Comparison of ENCODE assay signal across 8 mouse cellular contexts in genomic region chr9:48538044-48538645, GRCm38 (mm10). TPM values are rescaled to one million over a fixed set of nuclear protein-coding genes. Genes with fewer than 3 reads are reported as not detected.
A peak's percentile ranks its signal among the peaks of the same experiment; 100 is the strongest.
DNase-seq lines count a peak whose midpoint lies in the region; ATAC-seq and TF ChIP-seq lines count a peak whose summit lies in the region.

No protein-coding gene starts in this region.

- H3K9ac ChIP-seq in kidney, embryonic 14.5 days (ENCODE audit: low read depth, low read length) = no peak overlapping the region
- peak overlapping the region; percentile 12 for H3K9ac ChIP-seq in hindbrain, embryonic 16.5 days (ENCODE audit: low read depth, low read length)
- peak overlapping the region; percentile 58; the same call in 1 of the 2 replicates for H3K9ac ChIP-seq in midbrain, embryonic 16.5 days (ENCODE audit: low read depth, low read length)

- H3K4me1 ChIP-seq in kidney, embryonic 14.5 days (ENCODE audit: control insufficient read depth, insufficient read depth, low read length) = no peaks in the 10 kb centered on the region
- no peaks in the 10 kb centered on the region for H3K4me1 ChIP-seq in cortical plate, adult 2 months (ENCODE audit: control insufficient read depth, insufficient read depth, low read length)
- H3K4me1 ChIP-seq in hindbrain, embryonic 16.5 days (ENCODE audit: control insufficient read depth, insufficient read depth, low read depth, low read length) = peaks cover 10% of the 10 kb centered on the region
- H3K4me1 ChIP-seq in midbrain, embryonic 16.5 days (ENCODE audit: control insufficient read depth, insufficient read depth, low read length) = peaks cover 9% of the 10 kb centered on the region; the same call in 1 of the 2 replicates
- no peaks in the 10 kb centered on the region for H3K4me1 ChIP-seq in kidney, adult 2 months (ENCODE audit: control insufficient read depth, insufficient read depth, low read length)

- peak overlapping the region; percentile 9 for H3K4me3 ChIP-seq in kidney, embryonic 14.5 days (ENCODE audit: low read length)
- 0 out of 2 replicates have a peak overlapping the region, but pooled peaks have one; percentile 24 for H3K4me3 ChIP-seq in cortical plate, adult 2 months (ENCODE audit: insufficient read depth, low read length)
- H3K4me3 ChIP-seq in hindbrain, embryonic 16.5 days (ENCODE audit: low read length) = peak overlapping the region; percentile 30
- peak overlapping the region; percentile 17; the same call in 1 of the 2 replicates for H3K4me3 ChIP-seq in midbrain, embryonic 16.5 days (ENCODE audit: low read depth, low read length)
- H3K4me3 ChIP-seq in kidney, adult 2 months (ENCODE audit: insufficient read depth, low read depth, low read length) = no peak overlapping the region

- ATAC-seq in kidney, embryonic 14.5 days (ENCODE audit: low FRiP score, low TSS enrichment) = no peak
- ATAC-seq in hindbrain, embryonic 16.5 days = peak; percentile 52
- ATAC-seq in midbrain, embryonic 16.5 days = peak; percentile 51; the same call in 1 of the 2 replicates

- no peak for TF ChIP-seq POLR2A in cortical plate, adult 2 months (IDR thresholded peaks at IDR 0.05; ENCODE audit: extremely low read depth, insufficient read depth, low read length)
- TF ChIP-seq POLR2A in kidney, adult 2 months (IDR thresholded peaks at IDR 0.05; ENCODE audit: low read depth, low read length) = no peak

- 3% methylated on average over 17 of the region's 17 CpGs for WGBS in kidney, embryonic 14.5 days
- 1% methylated on average over 17 of the region's 17 CpGs for WGBS in hindbrain, embryonic 16.5 days
- under 1% methylated on average over 17 of the region's 17 CpGs for WGBS in midbrain, embryonic 16.5 days
- WGBS in kidney, adult 2 months = 13% methylated on average over 17 of the region's 17 CpGs

- no peak overlapping the region for H3K27ac ChIP-seq in kidney, embryonic 14.5 days (ENCODE audit: low read depth, low read length)
- H3K27ac ChIP-seq in cortical plate, adult 2 months (ENCODE audit: insufficient read depth, low read length) = no peak overlapping the region
- H3K27ac ChIP-seq in hindbrain, embryonic 16.5 days (ENCODE audit: low read depth, low read length) = no peak overlapping the region; the same call in 1 of the 2 replicates
- peak overlapping the region; percentile 67; the same call in 1 of the 2 replicates for H3K27ac ChIP-seq in midbrain, embryonic 16.5 days (ENCODE audit: low read length)
- H3K27ac ChIP-seq in kidney, adult 2 months (ENCODE audit: insufficient read depth, low read depth, low read length) = no peak overlapping the region

- no peaks in the 10 kb centered on the region for H3K36me3 ChIP-seq in kidney, embryonic 14.5 days (ENCODE audit: control insufficient read depth, insufficient read depth, low read length)
- H3K36me3 ChIP-seq in hindbrain, embryonic 16.5 days (ENCODE audit: control insufficient read depth, insufficient read depth, low read length) = no peaks in the 10 kb centered on the region
- no peaks in the 10 kb centered on the region for H3K36me3 ChIP-seq in midbrain, embryonic 16.5 days (ENCODE audit: control insufficient read depth, insufficient read depth, low read length)
- H3K36me3 ChIP-seq in kidney, adult 2 months (ENCODE audit: control insufficient read depth, insufficient read depth, low read length) = no peaks in the 10 kb centered on the region

- peak overlapping the region; percentile 39 for H3K4me2 ChIP-seq in kidney, embryonic 14.5 days (replicated peaks; ENCODE audit: low read depth, low read length)
- peak overlapping the region; percentile 51 for H3K4me2 ChIP-seq in hindbrain, embryonic 16.5 days (ENCODE audit: low read length)
- peak overlapping the region; percentile 57 for H3K4me2 ChIP-seq in midbrain, embryonic 16.5 days (ENCODE audit: low read length)

- DNase-seq in kidney, postnatal 36 days = no peak
- DNase-seq in gastrocnemius, postnatal 14 days = no peak
- no peak for DNase-seq in kidney, adult 2 months
- no peak for DNase-seq in layer of hippocampus, adult 8-10 months (ENCODE audit: low spot score in 2 of 2)

- H3K9me3 ChIP-seq in kidney, embryonic 14.5 days (ENCODE audit: control insufficient read depth, low read length) = peaks cover 7% of the 10 kb centered on the region; the same call in 1 of the 2 replicates
- H3K9me3 ChIP-seq in hindbrain, embryonic 16.5 days (ENCODE audit: control insufficient read depth, low read length) = peaks cover 2% of the 10 kb centered on the region; the same call in 1 of the 2 replicates
- no peaks in the 10 kb centered on the region for H3K9me3 ChIP-seq in midbrain, embryonic 16.5 days (replicated peaks; ENCODE audit: control insufficient read depth, low read length, poor library complexity, severe bottlenecking)

- no peak for TF ChIP-seq CTCF in cortical plate, adult 2 months (IDR thresholded peaks at IDR 0.05; ENCODE audit: extremely low read depth, insufficient read depth, low read length)
- TF ChIP-seq CTCF in kidney, adult 2 months (conservative IDR thresholded peaks at IDR 0.05; ENCODE audit: insufficient read depth, insufficient read length, low read depth, low read length) = no peak

- intact Hi-C loops in gastrocnemius, postnatal 14 days (cut with DNase I; ENCODE audit: low total_unique reads) = no loop called here

- no peaks in the 10 kb centered on the region for H3K27me3 ChIP-seq in kidney, embryonic 14.5 days (ENCODE audit: control insufficient read depth, insufficient read depth, low read length)
- no peaks in the 10 kb centered on the region for H3K27me3 ChIP-seq in hindbrain, embryonic 16.5 days (replicated peaks; ENCODE audit: control insufficient read depth, insufficient read depth, low read length)
- H3K27me3 ChIP-seq in midbrain, embryonic 16.5 days (ENCODE audit: control insufficient read depth, insufficient read depth, low read depth, low read length) = no peaks in the 10 kb centered on the region
- no peaks in the 10 kb centered on the region for H3K27me3 ChIP-seq in kidney, adult 2 months (replicated peaks; ENCODE audit: control insufficient read depth, insufficient read depth, low read length)

RNA-seq across cellular contexts. Expression of gene Gm5617, which starts 42.9 kb away (rescaled TPM):
- 41.3 and 45.1 TPM in 2 replicates for polyA plus RNA-seq in kidney, embryonic 14.5 days (2014; fragmentation: Nextera tagmentation; extraction: Ambion mirVana)
- polyA plus RNA-seq in cortical plate, adult 2 months (2012; rRNA removed) = 16.4 and 19.3 TPM in 2 replicates
- 20.2 TPM in 2 replicates for polyA plus RNA-seq in hindbrain, embryonic 16.5 days (2015; fragmentation: Nextera tagmentation; extraction: Ambion mirVana)
- 21.0 and 21.5 TPM in 2 replicates for polyA plus RNA-seq in midbrain, embryonic 16.5 days (2015; fragmentation: Nextera tagmentation; extraction: Ambion mirVana)
- 10 to 100 TPM; 13.0 to 13.3 TPM for total RNA-seq in gastrocnemius, postnatal 14 days (2021)
- polyA plus RNA-seq in kidney, adult 2 months (2012; rRNA removed) = 159 and 174 TPM in 2 replicates
- 10 to 100 TPM; 10.2 to 17.4 (median 11.0) TPM for total RNA-seq in layer of hippocampus, adult 8-10 months (2022)

RNA-seq across cellular contexts. Expression of gene Rbm7, which starts 43.0 kb away (rescaled TPM):
- 129 and 132 TPM in 2 replicates for polyA plus RNA-seq in kidney, embryonic 14.5 days (2014; fragmentation: Nextera tagmentation; extraction: Ambion mirVana)
- polyA plus RNA-seq in cortical plate, adult 2 months (2012; rRNA removed) = 30.7 and 31.5 TPM in 2 replicates
- 72.0 and 73.1 TPM in 2 replicates for polyA plus RNA-seq in hindbrain, embryonic 16.5 days (2015; fragmentation: Nextera tagmentation; extraction: Ambion mirVana)
- polyA plus RNA-seq in midbrain, embryonic 16.5 days (2015; fragmentation: Nextera tagmentation; extraction: Ambion mirVana) = 73.8 and 82.6 TPM in 2 replicates
- total RNA-seq in gastrocnemius, postnatal 14 days (2021) = 10 to 100 TPM; 15.7 to 16.3 TPM
- polyA plus RNA-seq in kidney, adult 2 months (2012; rRNA removed) = 22.7 and 23.9 TPM in 2 replicates
- total RNA-seq in layer of hippocampus, adult 8-10 months (2022) = 10 to 100 TPM; 35.8 to 39.7 (median 37.2) TPM

RNA-seq across cellular contexts. Expression of gene Rexo2, which starts 57.7 kb away (rescaled TPM):
- 88.6 and 99.8 TPM in 2 replicates for polyA plus RNA-seq in kidney, embryonic 14.5 days (2014; fragmentation: Nextera tagmentation; extraction: Ambion mirVana)
- polyA plus RNA-seq in cortical plate, adult 2 months (2012; rRNA removed) = 151 and 157 TPM in 2 replicates
- 116 and 122 TPM in 2 replicates for polyA plus RNA-seq in hindbrain, embryonic 16.5 days (2015; fragmentation: Nextera tagmentation; extraction: Ambion mirVana)
- 119 and 120 TPM in 2 replicates for polyA plus RNA-seq in midbrain, embryonic 16.5 days (2015; fragmentation: Nextera tagmentation; extraction: Ambion mirVana)
- total RNA-seq in gastrocnemius, postnatal 14 days (2021) = 10 to 100 TPM; 52.9 to 63.3 TPM
- 73.1 and 77.4 TPM in 2 replicates for polyA plus RNA-seq in kidney, adult 2 months (2012; rRNA removed)
- 100 to 1,000 TPM in 3 of 4 experiments, 10 to 100 TPM in 1; 88.7 to 109 (median 102) TPM for total RNA-seq in layer of hippocampus, adult 8-10 months (2022)
